Mouse (Mus musculus): Measurements from ENCODE around the gene Kcnq1. TPM values are rescaled to one million over a fixed set of nuclear protein-coding genes. Genes with fewer than 3 reads are reported as not detected.

Kcnq1 gene
- 10 to 100 TPM; 51.7 to 55.3 TPM for total RNA-seq (2021)

- no peak for DNase-seq
These were observed at the start of gene Kcnq1 for GRCm38 (mm10) chr7:143106062-143106461. Kcnq1 (plus strand) TSS chr7:143106362.

GRCm38 (mm10) chr7:143057023-143057422 is 49.1 kb upstream of the Kcnq1 start:
- no peak for DNase-seq

- no peak for DNase-seq
These were observed 48.4 kb upstream of the Kcnq1 start for GRCm38 (mm10) chr7:143057667-143058220.

GRCm38 (mm10) chr7:143058221-143058697 is 47.9 kb upstream of the Kcnq1 start:
- DNase-seq = peak; percentile 64

GRCm38 (mm10) chr7:143059202-143059870 is 46.8 kb upstream of the Kcnq1 start:
- peak; percentile 59 for DNase-seq

- DNase-seq = no peak
These were observed 43.5 kb upstream of the Kcnq1 start for GRCm38 (mm10) chr7:143062704-143063103.

GRCm38 (mm10) chr7:143064226-143064625 is 41.9 kb upstream of the Kcnq1 start:
- DNase-seq = no peak

GRCm38 (mm10) chr7:143065692-143066091 is 40.5 kb upstream of the Kcnq1 start:
- no peak for DNase-seq

GRCm38 (mm10) chr7:143067469-143067868 is 38.7 kb upstream of the Kcnq1 start:
- DNase-seq = no peak

GRCm38 (mm10) chr7:143067897-143068296 is 38.3 kb upstream of the Kcnq1 start:
- no peak for DNase-seq

GRCm38 (mm10) chr7:143068316-143068881 is 37.8 kb upstream of the Kcnq1 start:
- DNase-seq = no peak

GRCm38 (mm10) chr7:143068882-143069591 is 37.1 kb upstream of the Kcnq1 start, which contains the start of gene Tssc4:
Tssc4 (plus strand) TSS chr7:143069249.
- peak; percentile 98 for DNase-seq

- no peak for DNase-seq
These were observed 36.3 kb upstream of the Kcnq1 start for GRCm38 (mm10) chr7:143069751-143070400.

GRCm38 (mm10) chr7:143070506-143071070 is 35.6 kb upstream of the Kcnq1 start:
- DNase-seq = no peak

GRCm38 (mm10) chr7:143072605-143073004 is 33.6 kb upstream of the Kcnq1 start:
- DNase-seq = no peak

- peak; percentile 65 for DNase-seq
These were observed 33.1 kb upstream of the Kcnq1 start for GRCm38 (mm10) chr7:143073086-143073485.

- DNase-seq = no peak
These were observed 30.8 kb upstream of the Kcnq1 start for GRCm38 (mm10) chr7:143075394-143075793.

- DNase-seq = no peak
These were observed 28.8 kb upstream of the Kcnq1 start for GRCm38 (mm10) chr7:143077351-143077750.

GRCm38 (mm10) chr7:143082024-143082423 is 24.1 kb upstream of the Kcnq1 start:
- DNase-seq = no peak

- DNase-seq = no peak
These were observed 22.5 kb upstream of the Kcnq1 start for GRCm38 (mm10) chr7:143083708-143084107.

GRCm38 (mm10) chr7:143086366-143086765 is 19.8 kb upstream of the Kcnq1 start:
- peak; percentile 87 for DNase-seq

- peak; percentile 79 for DNase-seq
These were observed 19.0 kb upstream of the Kcnq1 start for GRCm38 (mm10) chr7:143087070-143087579.
